Mouse (Mus musculus): ENCODE results near the gene Slc38a4. TPM values are rescaled to one million over a fixed set of nuclear protein-coding genes. Genes with fewer than 3 reads are reported as not detected.
A peak's percentile ranks its signal among the peaks of the same experiment; 100 is the strongest.

The Slc38a4 gene
- polyA plus RNA-seq (2014; fragmentation: Nextera tagmentation; extraction: Ambion mirVana) = 20.9 and 25.3 TPM in 2 replicates

DNA sequence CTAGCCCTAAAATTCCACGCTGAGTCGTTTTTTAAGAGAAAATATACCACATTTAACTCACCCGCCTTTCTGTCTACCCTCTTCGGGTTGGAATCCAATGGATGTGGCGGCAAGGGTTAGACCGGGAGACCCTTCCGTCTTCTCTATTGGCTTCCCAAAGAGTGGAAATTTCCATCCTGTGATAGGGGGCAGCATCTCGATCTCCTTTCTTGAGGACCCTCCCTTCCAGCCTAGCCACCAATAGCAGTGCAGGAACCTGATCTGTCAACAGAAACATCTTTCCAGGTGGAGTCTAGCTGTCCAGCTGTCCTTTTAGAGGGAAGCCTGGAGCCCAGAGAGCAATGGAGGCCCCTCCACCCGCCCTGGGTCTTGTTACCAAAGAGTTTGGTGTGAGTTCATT lies at the start of gene Slc38a4:
TSS of gene Slc38a4 (minus strand) at position 163 of the 400 bp plus-strand sequence.
- no peak for DNase-seq (ENCODE audit: low spot score, missing footprints)
- ATAC-seq (ENCODE audit: low FRiP score) = no peak
- Histone ChIP-seq H3K9ac (ENCODE audit: low read length) (peak within 1 kb of the TSS; percentile 27), H3K9me3 (ENCODE audit: control insufficient read depth, low read length) (peaks cover 8% of the 10 kb centered on the region), H3K27ac (ENCODE audit: low read depth, low read length) (no peak within 1 kb of the TSS), H3K4me3 (ENCODE audit: low read depth, low read length) (peak within 1 kb of the TSS; percentile 31), H3K27me3 (ENCODE audit: control insufficient read depth, insufficient read depth, low read length) (0 out of 2 replicates have a peak, but pooled peaks cover 2% of the 10 kb centered on the region), H3K36me3 (ENCODE audit: control insufficient read depth, insufficient read depth, low read length) (no peaks in the 10 kb centered on the region), H3K4me2 (peak within 1 kb of the TSS; percentile 53), H3K4me1 (ENCODE audit: control insufficient read depth, insufficient read depth, low read length) (no peaks in the 10 kb centered on the region)
- 60% methylated on average over 9 of the region's 9 CpGs for WGBS

DNA sequence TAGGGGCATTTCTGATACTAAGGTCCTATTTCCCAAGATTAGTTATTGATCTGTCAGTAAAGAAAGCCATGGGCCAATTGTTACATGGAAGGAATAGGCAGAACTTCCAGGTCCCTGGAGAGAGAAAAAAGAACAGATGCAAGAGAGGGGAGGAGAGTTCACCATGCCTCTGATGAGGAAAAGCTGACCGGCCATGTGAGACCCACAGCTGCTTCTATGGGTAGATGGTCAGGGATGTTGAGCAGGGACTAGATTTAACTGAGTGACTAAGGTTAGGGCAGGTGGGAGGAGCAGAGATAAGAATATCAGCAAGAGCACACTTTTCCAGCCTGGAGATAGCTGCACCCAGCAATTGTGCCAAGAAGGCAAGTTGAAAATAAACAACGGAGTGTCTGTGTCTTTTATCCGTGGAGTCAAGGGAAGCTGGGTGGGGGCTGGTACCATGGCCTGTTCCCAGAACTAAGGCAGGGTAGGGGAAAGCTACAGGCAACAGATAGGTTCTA lies 49.2 kb upstream of the Slc38a4 start:
- Histone ChIP-seq H3K36me3 (ENCODE audit: control insufficient read depth, insufficient read depth, low read length) (no peaks in the 10 kb centered on the region), H3K4me3 (ENCODE audit: low read depth, low read length) (no peak overlapping the region), H3K4me1 (ENCODE audit: control insufficient read depth, insufficient read depth, low read length) (no peaks in the 10 kb centered on the region), H3K9ac (ENCODE audit: low read length) (no peak overlapping the region), H3K9me3 (ENCODE audit: control insufficient read depth, low read length) (no peaks in the 10 kb centered on the region), H3K4me2 (no peak overlapping the region), H3K27ac (ENCODE audit: low read depth, low read length) (no peak overlapping the region), H3K27me3 (ENCODE audit: control insufficient read depth, insufficient read depth, low read length) (no peaks in the 10 kb centered on the region)
- DNase-seq (ENCODE audit: low spot score, missing footprints) = no peak
- 76% methylated on average over 3 of the region's 3 CpGs for WGBS
- ATAC-seq (ENCODE audit: low FRiP score) = no peak

DNA sequence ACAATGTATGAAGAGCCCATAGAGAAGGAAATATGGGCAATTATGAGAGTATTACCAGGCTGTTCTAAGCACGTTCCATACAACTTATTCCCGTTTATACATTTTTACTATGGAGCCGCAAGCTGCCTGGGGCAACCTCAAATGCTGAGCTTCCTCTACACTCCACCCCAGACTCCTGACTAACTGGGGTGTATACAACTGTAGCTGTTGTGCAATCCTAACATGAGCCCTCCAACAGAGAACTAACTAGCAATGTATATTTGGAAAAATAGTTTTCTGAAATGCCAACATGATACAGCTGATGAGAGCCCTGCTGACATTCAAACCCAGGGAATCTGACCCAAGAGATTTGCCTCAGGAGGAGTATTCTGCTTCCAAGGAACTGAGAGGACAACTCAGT lies 48.3 kb upstream of the Slc38a4 start:
- H3K9ac ChIP-seq (ENCODE audit: low read length) = no peak overlapping the region
- no peaks in the 10 kb centered on the region for H3K36me3 ChIP-seq (ENCODE audit: control insufficient read depth, insufficient read depth, low read length)
- WGBS = 95% methylated on average over 3 of the region's 3 CpGs
- H3K4me2 ChIP-seq = no peak overlapping the region
- H3K9me3 ChIP-seq (ENCODE audit: control insufficient read depth, low read length) = no peaks in the 10 kb centered on the region
- H3K27me3 ChIP-seq (ENCODE audit: control insufficient read depth, insufficient read depth, low read length) = no peaks in the 10 kb centered on the region
- no peak overlapping the region for H3K4me3 ChIP-seq (ENCODE audit: low read depth, low read length)
- ATAC-seq (ENCODE audit: low FRiP score) = no peak
- no peak for DNase-seq (ENCODE audit: low spot score, missing footprints)
- H3K27ac ChIP-seq (ENCODE audit: low read depth, low read length) = no peak overlapping the region
- no peaks in the 10 kb centered on the region for H3K4me1 ChIP-seq (ENCODE audit: control insufficient read depth, insufficient read depth, low read length)

DNA sequence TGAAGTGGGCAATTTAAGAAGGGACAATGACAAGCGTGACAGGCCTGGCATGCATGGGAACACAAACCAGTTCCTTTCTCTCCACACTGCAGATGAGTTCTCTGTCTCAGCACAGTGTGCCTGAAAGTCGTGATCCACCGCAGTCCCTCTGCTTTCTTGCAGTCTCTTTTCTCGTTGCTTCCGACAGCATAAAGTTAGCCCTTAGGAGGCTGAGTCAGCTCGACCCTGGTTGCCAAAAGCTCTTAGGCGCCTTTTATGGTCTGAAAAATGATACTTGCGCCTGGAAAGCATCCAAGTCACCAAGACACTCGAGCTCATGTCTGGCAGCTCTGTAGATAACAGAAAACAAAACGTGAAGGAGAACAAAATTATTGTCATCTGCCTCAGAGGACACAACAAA lies 47.1 kb upstream of the Slc38a4 start:
- no peak for ATAC-seq (ENCODE audit: low FRiP score)
- 86% methylated on average over 10 of the region's 10 CpGs for WGBS

DNA sequence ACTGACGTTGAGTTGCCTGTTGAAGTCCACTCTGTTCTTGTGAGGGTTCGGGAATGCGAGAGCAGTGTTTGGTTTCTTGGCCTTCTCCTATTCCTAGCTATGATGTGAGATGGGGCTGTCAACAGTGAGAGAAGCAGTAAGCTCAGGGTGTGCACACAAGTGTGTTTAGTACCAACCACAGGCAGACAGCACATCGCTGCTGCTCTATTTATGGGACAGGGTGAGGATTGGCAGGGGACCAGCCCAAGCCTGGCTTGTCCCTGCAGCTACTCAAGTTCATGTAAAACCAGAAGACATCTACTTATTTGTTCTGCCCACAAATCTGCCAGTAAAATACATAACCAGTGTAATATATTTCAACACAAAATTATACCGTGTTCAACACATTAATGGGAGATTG lies 46.4 kb upstream of the Slc38a4 start:
- no peaks in the 10 kb centered on the region for H3K4me1 ChIP-seq (ENCODE audit: control insufficient read depth, insufficient read depth, low read length)
- H3K9ac ChIP-seq (ENCODE audit: low read length) = no peak overlapping the region
- H3K9me3 ChIP-seq (ENCODE audit: control insufficient read depth, low read length) = no peaks in the 10 kb centered on the region
- H3K4me3 ChIP-seq (ENCODE audit: low read depth, low read length) = no peak overlapping the region
- DNase-seq (ENCODE audit: low spot score, missing footprints) (no peak), ATAC-seq (ENCODE audit: low FRiP score) (no peak)
- no peak overlapping the region for H3K27ac ChIP-seq (ENCODE audit: low read depth, low read length)
- H3K4me2 ChIP-seq = no peak overlapping the region
- 96% methylated on average over 5 of the region's 5 CpGs for WGBS
- no peaks in the 10 kb centered on the region for H3K36me3 ChIP-seq (ENCODE audit: control insufficient read depth, insufficient read depth, low read length)
- no peaks in the 10 kb centered on the region for H3K27me3 ChIP-seq (ENCODE audit: control insufficient read depth, insufficient read depth, low read length)

More for the DNA sequence above, 47.1 kb upstream of the Slc38a4 start:
- Histone ChIP-seq H3K36me3 (ENCODE audit: control insufficient read depth, insufficient read depth, low read length) (no peaks in the 10 kb centered on the region), H3K4me2 (no peak overlapping the region), H3K4me1 (ENCODE audit: control insufficient read depth, insufficient read depth, low read length) (no peaks in the 10 kb centered on the region), H3K27me3 (ENCODE audit: control insufficient read depth, insufficient read depth, low read length) (no peaks in the 10 kb centered on the region), H3K9me3 (ENCODE audit: control insufficient read depth, low read length) (no peaks in the 10 kb centered on the region), H3K4me3 (ENCODE audit: low read depth, low read length) (no peak overlapping the region), H3K9ac (ENCODE audit: low read length) (no peak overlapping the region), H3K27ac (ENCODE audit: low read depth, low read length) (no peak overlapping the region)
- DNase-seq (ENCODE audit: low spot score, missing footprints) = no peak

DNA sequence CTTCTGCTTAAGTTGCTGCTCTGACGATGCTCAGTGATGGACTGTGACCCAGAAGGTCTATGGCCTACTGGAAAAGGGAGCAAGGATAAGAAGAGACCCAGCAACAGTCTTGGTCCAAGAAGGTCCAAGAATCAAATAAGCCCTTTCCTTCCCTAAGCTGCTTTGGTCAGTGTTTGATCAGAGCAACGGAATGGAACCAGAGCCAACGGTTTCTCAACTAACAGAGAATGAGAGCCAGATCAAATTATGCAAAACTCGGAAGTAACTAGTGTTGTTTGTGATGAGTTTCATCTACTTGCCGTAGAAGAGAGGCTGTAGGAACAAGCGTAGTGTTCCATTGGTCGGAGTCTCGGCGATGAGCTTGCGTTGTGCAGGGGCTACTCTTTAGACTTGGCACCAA lies 43.3 kb upstream of the Slc38a4 start:
- H3K27ac ChIP-seq (ENCODE audit: low read depth, low read length) = no peak overlapping the region
- no peak overlapping the region for H3K4me3 ChIP-seq (ENCODE audit: low read depth, low read length)
- no peak overlapping the region for H3K4me2 ChIP-seq
- H3K9me3 ChIP-seq (ENCODE audit: control insufficient read depth, low read length) = no peaks in the 10 kb centered on the region
- H3K36me3 ChIP-seq (ENCODE audit: control insufficient read depth, insufficient read depth, low read length) = no peaks in the 10 kb centered on the region
- ATAC-seq (ENCODE audit: low FRiP score) (no peak), DNase-seq (ENCODE audit: low spot score, missing footprints) (no peak)
- 94% methylated on average over 10 of the region's 10 CpGs for WGBS
- no peaks in the 10 kb centered on the region for H3K27me3 ChIP-seq (ENCODE audit: control insufficient read depth, insufficient read depth, low read length)
- no peak overlapping the region for H3K9ac ChIP-seq (ENCODE audit: low read length)
- no peaks in the 10 kb centered on the region for H3K4me1 ChIP-seq (ENCODE audit: control insufficient read depth, insufficient read depth, low read length)

DNA sequence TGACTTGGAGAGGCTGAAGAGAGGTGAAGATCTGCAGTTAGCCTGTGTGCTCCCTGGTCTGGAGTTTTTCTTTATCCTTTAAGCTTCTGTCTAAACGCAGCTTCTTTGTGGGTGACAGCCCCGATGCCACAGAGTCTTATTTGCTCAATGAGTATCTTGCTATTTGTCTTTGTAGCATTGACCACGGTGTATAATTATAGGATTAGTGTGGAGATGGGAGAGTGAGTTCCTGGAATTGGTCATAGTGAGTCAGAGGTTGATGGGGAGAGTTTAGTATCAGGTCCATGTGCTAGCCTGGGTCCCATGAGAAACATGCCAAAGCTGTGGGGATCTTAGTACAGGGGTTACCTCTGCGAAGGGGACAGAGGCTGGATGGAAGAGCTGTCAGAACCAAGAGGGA lies 41.8 kb upstream of the Slc38a4 start:
- Histone ChIP-seq H3K4me3 (ENCODE audit: low read depth, low read length) (no peak overlapping the region), H3K9ac (ENCODE audit: low read length) (no peak overlapping the region), H3K27me3 (ENCODE audit: control insufficient read depth, insufficient read depth, low read length) (no peaks in the 10 kb centered on the region), H3K4me1 (ENCODE audit: control insufficient read depth, insufficient read depth, low read length) (no peaks in the 10 kb centered on the region), H3K36me3 (ENCODE audit: control insufficient read depth, insufficient read depth, low read length) (no peaks in the 10 kb centered on the region), H3K9me3 (ENCODE audit: control insufficient read depth, low read length) (no peaks in the 10 kb centered on the region), H3K4me2 (no peak overlapping the region), H3K27ac (ENCODE audit: low read depth, low read length) (no peak overlapping the region)
- WGBS = 60% methylated on average over 4 of the region's 4 CpGs
- ATAC-seq (ENCODE audit: low FRiP score) (no peak), DNase-seq (ENCODE audit: low spot score, missing footprints) (no peak)

DNA sequence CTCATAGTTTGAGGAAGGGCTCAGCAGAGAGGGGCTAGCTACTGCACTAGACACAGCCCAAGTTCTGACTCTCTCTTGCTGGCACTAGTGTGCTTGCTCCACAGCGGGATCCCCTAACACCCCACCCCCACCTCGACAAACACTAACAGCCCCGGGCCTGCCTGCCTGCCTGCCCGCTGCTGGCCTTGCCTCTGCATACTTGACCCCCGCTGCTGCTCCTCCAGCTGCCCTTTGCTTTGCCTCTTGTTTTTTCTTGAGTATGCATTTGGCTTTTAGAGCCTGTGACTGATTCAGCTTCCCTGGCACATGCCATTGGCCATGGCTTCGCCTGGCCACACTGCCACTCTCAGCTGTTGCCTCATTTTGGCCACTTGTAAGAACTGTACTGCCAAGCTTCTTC lies 33.8 kb upstream of the Slc38a4 start:
- Histone ChIP-seq H3K9ac (ENCODE audit: low read length) (no peak overlapping the region), H3K4me2 (peak overlapping the region; percentile 13; the same call in 1 of the 2 replicates), H3K4me1 (ENCODE audit: control insufficient read depth, insufficient read depth, low read length) (peaks cover 5% of the 10 kb centered on the region), H3K36me3 (ENCODE audit: control insufficient read depth, insufficient read depth, low read length) (no peaks in the 10 kb centered on the region), H3K27me3 (ENCODE audit: control insufficient read depth, insufficient read depth, low read length) (no peaks in the 10 kb centered on the region), H3K9me3 (ENCODE audit: control insufficient read depth, low read length) (no peaks in the 10 kb centered on the region), H3K27ac (ENCODE audit: low read depth, low read length) (no peak overlapping the region), H3K4me3 (ENCODE audit: low read depth, low read length) (no peak overlapping the region)
- DNase-seq (ENCODE audit: low spot score, missing footprints) (peak; percentile 89), ATAC-seq (ENCODE audit: low FRiP score) (peak; percentile 73)
- WGBS = 5% methylated on average over 6 of the region's 6 CpGs

DNA sequence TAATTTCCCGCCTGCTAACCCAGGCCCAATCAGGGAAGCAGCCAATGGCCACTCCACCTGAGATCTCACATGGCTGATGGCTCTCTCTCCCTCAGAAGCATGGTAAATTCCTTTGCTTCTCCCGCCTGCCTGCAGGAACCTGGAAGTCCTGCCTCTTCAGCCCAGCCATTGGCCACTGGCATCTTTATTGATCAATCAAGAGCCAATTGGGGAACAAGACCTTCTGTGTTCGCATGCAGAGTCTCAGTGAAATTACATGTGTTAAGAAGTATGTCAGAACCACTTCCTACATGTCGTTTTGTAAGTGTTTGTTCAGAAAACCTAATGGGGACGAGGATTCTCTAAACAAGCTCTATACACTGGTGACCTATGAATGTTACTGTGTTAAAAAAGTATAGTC lies 30.1 kb upstream of the Slc38a4 start:
- H3K27me3 ChIP-seq (ENCODE audit: control insufficient read depth, insufficient read depth, low read length) = no peaks in the 10 kb centered on the region
- H3K4me2 ChIP-seq = no peak overlapping the region
- 64% methylated on average over 5 of the region's 5 CpGs for WGBS
- H3K4me3 ChIP-seq (ENCODE audit: low read depth, low read length) = no peak overlapping the region
- DNase-seq (ENCODE audit: low spot score, missing footprints) = no peak
- no peak for ATAC-seq (ENCODE audit: low FRiP score)
- peaks cover 5% of the 10 kb centered on the region for H3K4me1 ChIP-seq (ENCODE audit: control insufficient read depth, insufficient read depth, low read length)
- H3K36me3 ChIP-seq (ENCODE audit: control insufficient read depth, insufficient read depth, low read length) = no peaks in the 10 kb centered on the region
- H3K9me3 ChIP-seq (ENCODE audit: control insufficient read depth, low read length) = no peaks in the 10 kb centered on the region
- H3K9ac ChIP-seq (ENCODE audit: low read length) = no peak overlapping the region
- H3K27ac ChIP-seq (ENCODE audit: low read depth, low read length) = no peak overlapping the region

All from midbrain, embryonic 11.5 days (tissue).